Mouse (Mus musculus): ENCODE measurements around the gene Tpsb2. TPM values are rescaled to one million over a fixed set of nuclear protein-coding genes. Genes with fewer than 3 reads are reported as not detected.

The Tpsb2 gene
- total and polyA plus RNA-seq, 2 experiments = not detected

GRCm38 (mm10) chr17:25400443-25400842, 34.3 kb downstream of the Tpsb2 start:
- H3K9ac ChIP-seq (ENCODE audit: low read depth, low read length) = no peak overlapping the region
- 11% methylated on average over 7 of the region's 7 CpGs for WGBS
- H3K4me1 ChIP-seq (ENCODE audit: control insufficient read depth, insufficient read depth, low read length) = no peaks in the 10 kb centered on the region
- H3K36me3 ChIP-seq (ENCODE audit: control insufficient read depth, insufficient read depth, low read length) = no peaks in the 10 kb centered on the region
- H3K4me3 ChIP-seq (ENCODE audit: insufficient read depth, low read depth, low read length) = no peak overlapping the region
- DNase-seq (ENCODE audit: extremely low read depth, low read depth, low spot score) = no peak
- H3K79me2 ChIP-seq (ENCODE audit: control insufficient read depth, insufficient read depth, low read length) = no peaks in the 10 kb centered on the region
- TF ChIP-seq CTCF (IDR thresholded peaks at IDR 0.05; ENCODE audit: low read depth, low read length) = no peak
- no peak for TF ChIP-seq POLR2A (IDR thresholded peaks at IDR 0.05; ENCODE audit: extremely low read depth, insufficient read depth, low read length)
- H3K27me3 ChIP-seq (ENCODE audit: control insufficient read depth, insufficient read depth, low read length) = no peaks in the 10 kb centered on the region
- H3K27ac ChIP-seq (replicated peaks; ENCODE audit: insufficient read depth, low read depth, low read length) = no peak overlapping the region

DNA sequence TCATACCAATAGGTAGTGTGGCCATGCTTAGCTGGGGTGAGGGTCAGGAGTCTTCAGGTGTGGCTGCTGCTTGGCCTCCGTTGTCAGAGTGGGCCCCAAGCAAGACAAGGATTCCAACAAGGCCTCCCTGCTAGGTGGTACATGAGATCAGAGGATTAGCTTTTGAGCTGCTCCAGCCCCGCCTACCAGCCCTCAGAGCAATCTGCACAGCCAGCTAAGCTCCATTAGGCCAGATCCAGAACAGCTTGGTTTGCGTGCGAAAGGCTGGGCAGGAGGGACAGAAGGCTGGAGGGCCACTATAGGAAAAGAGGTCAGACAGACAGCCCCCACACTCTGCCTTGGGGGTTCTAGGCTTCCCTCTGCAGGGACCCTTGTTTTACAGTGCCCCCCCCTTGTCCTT, 35.4 kb downstream of the Tpsb2 start:
- no peak for TF ChIP-seq CTCF (IDR thresholded peaks at IDR 0.05; ENCODE audit: low read depth, low read length)
- no peak for TF ChIP-seq POLR2A (IDR thresholded peaks at IDR 0.05; ENCODE audit: extremely low read depth, insufficient read depth, low read length)
- H3K79me2 ChIP-seq (ENCODE audit: control insufficient read depth, insufficient read depth, low read length) = no peaks in the 10 kb centered on the region
- H3K4me3 ChIP-seq (ENCODE audit: insufficient read depth, low read depth, low read length) = no peak overlapping the region
- no peaks in the 10 kb centered on the region for H3K4me1 ChIP-seq (ENCODE audit: control insufficient read depth, insufficient read depth, low read length)
- no peak for DNase-seq (ENCODE audit: extremely low read depth, low read depth, low spot score)
- no peaks in the 10 kb centered on the region for H3K27me3 ChIP-seq (ENCODE audit: control insufficient read depth, insufficient read depth, low read length)
- H3K36me3 ChIP-seq (ENCODE audit: control insufficient read depth, insufficient read depth, low read length) = no peaks in the 10 kb centered on the region
- no peak overlapping the region for H3K9ac ChIP-seq (ENCODE audit: low read depth, low read length)
- H3K27ac ChIP-seq (replicated peaks; ENCODE audit: insufficient read depth, low read depth, low read length) = no peak overlapping the region
- WGBS = 72% methylated on average over 4 of the region's 4 CpGs

DNA sequence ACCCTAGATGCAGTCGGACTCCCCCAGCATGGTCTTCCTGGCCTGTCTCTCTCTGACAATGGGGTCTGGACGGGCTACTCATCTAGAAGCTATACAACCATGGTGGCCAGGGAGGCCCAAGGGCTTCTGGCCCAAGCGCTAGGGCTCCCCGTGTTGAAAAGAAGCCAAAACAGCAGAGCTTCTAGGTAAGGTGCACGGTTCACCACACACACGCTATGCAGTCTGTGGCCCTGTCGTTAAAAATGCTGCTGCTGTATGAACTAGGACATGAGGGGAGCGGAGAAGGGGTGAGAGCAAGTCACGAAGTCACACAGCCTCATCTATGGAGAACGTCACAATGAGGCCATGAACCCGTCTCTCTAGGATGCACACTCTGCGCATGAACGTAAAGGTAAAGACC, 36.1 kb downstream of the Tpsb2 start:
- no peak overlapping the region for H3K27ac ChIP-seq (replicated peaks; ENCODE audit: insufficient read depth, low read depth, low read length)
- H3K4me3 ChIP-seq (ENCODE audit: insufficient read depth, low read depth, low read length) = no peak overlapping the region
- H3K36me3 ChIP-seq (ENCODE audit: control insufficient read depth, insufficient read depth, low read length) = no peaks in the 10 kb centered on the region
- H3K9ac ChIP-seq (ENCODE audit: low read depth, low read length) = no peak overlapping the region
- no peak for TF ChIP-seq POLR2A (IDR thresholded peaks at IDR 0.05; ENCODE audit: extremely low read depth, insufficient read depth, low read length)
- no peaks in the 10 kb centered on the region for H3K79me2 ChIP-seq (ENCODE audit: control insufficient read depth, insufficient read depth, low read length)
- no peaks in the 10 kb centered on the region for H3K27me3 ChIP-seq (ENCODE audit: control insufficient read depth, insufficient read depth, low read length)
- H3K4me1 ChIP-seq (ENCODE audit: control insufficient read depth, insufficient read depth, low read length) = no peaks in the 10 kb centered on the region
- no peak for DNase-seq (ENCODE audit: extremely low read depth, low read depth, low spot score)
- WGBS = 87% methylated on average over 13 of the region's 13 CpGs

DNA sequence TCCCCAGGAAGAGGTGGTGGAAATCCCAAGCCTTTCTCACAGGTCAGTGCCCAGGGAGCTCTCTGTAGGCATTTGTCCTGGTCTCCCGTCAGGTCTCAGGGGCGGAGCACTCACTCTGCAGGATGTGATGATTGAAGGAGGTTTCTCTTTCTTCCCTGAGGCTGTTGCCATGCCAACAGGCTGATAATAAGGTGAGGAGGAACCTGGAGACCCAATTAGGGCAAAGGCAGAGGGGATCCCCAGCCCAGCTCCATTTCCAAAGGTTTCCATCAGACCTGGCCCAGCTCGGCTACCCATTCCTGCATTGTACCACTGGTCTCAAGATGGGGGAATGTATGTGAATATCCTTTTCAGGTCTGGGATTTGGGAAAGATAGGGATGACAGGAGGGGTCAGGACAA, 38.1 kb downstream of the Tpsb2 start:
- Histone ChIP-seq H3K4me1 (ENCODE audit: control insufficient read depth, insufficient read depth, low read length) (no peaks in the 10 kb centered on the region), H3K79me2 (ENCODE audit: control insufficient read depth, insufficient read depth, low read length) (no peaks in the 10 kb centered on the region), H3K27me3 (ENCODE audit: control insufficient read depth, insufficient read depth, low read length) (no peaks in the 10 kb centered on the region), H3K27ac (replicated peaks; ENCODE audit: insufficient read depth, low read depth, low read length) (no peak overlapping the region), H3K9ac (ENCODE audit: low read depth, low read length) (no peak overlapping the region), H3K36me3 (ENCODE audit: control insufficient read depth, insufficient read depth, low read length) (no peaks in the 10 kb centered on the region), H3K4me3 (ENCODE audit: insufficient read depth, low read depth, low read length) (no peak overlapping the region)
- WGBS = 78% methylated on average over 3 of the region's 3 CpGs
- TF ChIP-seq CTCF (IDR thresholded peaks at IDR 0.05; ENCODE audit: low read depth, low read length) = no peak
- no peak for TF ChIP-seq POLR2A (IDR thresholded peaks at IDR 0.05; ENCODE audit: extremely low read depth, insufficient read depth, low read length)
- DNase-seq (ENCODE audit: extremely low read depth, low read depth, low spot score) = no peak

DNA sequence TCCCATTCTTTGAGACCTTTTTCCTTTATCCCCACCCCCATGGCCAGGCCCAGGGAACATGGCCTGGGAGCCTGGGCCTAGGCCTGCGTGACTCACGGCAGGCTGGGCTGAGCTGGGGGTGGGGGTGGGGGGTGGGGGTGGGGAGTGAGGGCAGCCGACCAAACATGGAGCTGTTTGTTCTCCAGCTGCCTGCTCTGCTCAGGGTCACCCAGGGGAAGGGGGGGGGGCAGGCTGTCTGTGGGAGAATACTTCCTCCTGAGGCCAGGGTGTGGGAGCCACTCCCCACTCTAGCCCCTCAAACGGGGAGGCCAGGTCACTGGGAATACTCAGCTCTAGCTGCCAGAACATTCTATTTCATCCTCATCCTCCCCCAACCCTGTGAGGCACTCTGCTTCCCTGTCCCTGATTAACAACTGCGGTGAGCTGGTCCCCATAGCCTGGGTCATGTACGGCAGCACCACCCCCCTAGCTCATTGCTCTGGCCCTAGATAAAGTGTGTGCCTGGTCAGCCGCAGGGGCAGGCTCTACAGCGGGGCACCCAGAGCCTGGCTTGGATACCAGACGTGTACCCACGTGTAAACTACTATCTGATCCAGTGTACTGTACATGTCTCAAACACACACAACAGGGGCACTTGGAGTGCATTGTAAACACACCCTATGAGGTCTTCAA, 39.3 kb downstream of the Tpsb2 start:
- Histone ChIP-seq H3K36me3 (ENCODE audit: control insufficient read depth, insufficient read depth, low read length) (no peaks in the 10 kb centered on the region), H3K27ac (replicated peaks; ENCODE audit: insufficient read depth, low read depth, low read length) (no peak overlapping the region), H3K4me3 (ENCODE audit: insufficient read depth, low read depth, low read length) (no peak overlapping the region), H3K9ac (ENCODE audit: low read depth, low read length) (no peak overlapping the region), H3K79me2 (ENCODE audit: control insufficient read depth, insufficient read depth, low read length) (no peaks in the 10 kb centered on the region), H3K4me1 (ENCODE audit: control insufficient read depth, insufficient read depth, low read length) (no peaks in the 10 kb centered on the region), H3K27me3 (ENCODE audit: control insufficient read depth, insufficient read depth, low read length) (no peaks in the 10 kb centered on the region)
- no peak for DNase-seq (ENCODE audit: extremely low read depth, low read depth, low spot score)
- 14% methylated on average over 10 of the region's 10 CpGs for WGBS
- TF ChIP-seq CTCF (IDR thresholded peaks at IDR 0.05; ENCODE audit: low read depth, low read length) = no peak
- TF ChIP-seq POLR2A (IDR thresholded peaks at IDR 0.05; ENCODE audit: extremely low read depth, insufficient read depth, low read length) = no peak

DNA sequence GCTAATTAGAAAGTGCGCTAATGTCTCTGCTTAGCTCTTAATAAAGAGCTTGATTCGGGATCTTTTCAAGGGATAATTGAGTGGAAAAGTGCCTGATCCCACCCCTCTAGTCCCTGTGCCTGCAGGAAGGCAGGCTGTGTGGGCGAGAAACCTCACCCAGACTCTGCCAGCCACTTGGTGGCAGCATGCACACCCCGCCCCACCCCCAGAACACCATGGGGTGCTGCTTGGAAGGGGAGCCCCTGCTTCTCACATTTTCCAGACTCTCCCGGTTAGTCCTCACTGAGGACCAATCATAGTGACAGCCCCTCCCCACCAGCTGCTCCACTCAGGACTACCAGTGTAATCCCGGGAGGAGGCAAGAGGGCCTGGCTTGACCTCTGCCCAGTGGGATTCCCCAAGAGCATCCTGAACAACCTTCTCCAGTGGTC, 39.9 kb downstream of the Tpsb2 start:
- Histone ChIP-seq H3K4me1 (ENCODE audit: control insufficient read depth, insufficient read depth, low read length) (no peaks in the 10 kb centered on the region), H3K4me3 (ENCODE audit: insufficient read depth, low read depth, low read length) (no peak overlapping the region), H3K36me3 (ENCODE audit: control insufficient read depth, insufficient read depth, low read length) (no peaks in the 10 kb centered on the region), H3K79me2 (ENCODE audit: control insufficient read depth, insufficient read depth, low read length) (no peaks in the 10 kb centered on the region), H3K27me3 (ENCODE audit: control insufficient read depth, insufficient read depth, low read length) (no peaks in the 10 kb centered on the region), H3K27ac (replicated peaks; ENCODE audit: insufficient read depth, low read depth, low read length) (no peak overlapping the region), H3K9ac (ENCODE audit: low read depth, low read length) (no peak overlapping the region)
- 53% methylated on average over 6 of the region's 6 CpGs for WGBS
- no peak for TF ChIP-seq POLR2A (IDR thresholded peaks at IDR 0.05; ENCODE audit: extremely low read depth, insufficient read depth, low read length)
- TF ChIP-seq CTCF (IDR thresholded peaks at IDR 0.05; ENCODE audit: low read depth, low read length) = 0 out of 2 replicates have a peak, but pooled peaks have one; percentile 24
- no peak for DNase-seq (ENCODE audit: extremely low read depth, low read depth, low spot score)
